Mouse (Mus musculus) olfactory bulb, adult 2 months (tissue): Measurements from ENCODE around the gene Slc25a29.

Experiments
- CTCF ChIP-seq: fragments of 200-500 bp; IDR thresholded peaks from 2 replicates; pipeline ENCODE4 v1.5.1; 2012; ENCODE audit warnings: low read depth, mild to moderate bottlenecking, low read length, moderate library complexity; ENCODE audit not compliant: insufficient read depth
- POLR2A ChIP-seq: fragments of 200-500 bp; IDR thresholded peaks from 2 replicates; pipeline ENCODE4 v1.6.1; 2012; ENCODE audit warnings: mild to moderate bottlenecking, low read depth, low read length, moderate library complexity; ENCODE audit not compliant: insufficient read depth

GRCm38 (mm10) chr12:108873122-108873521 lies 37.4 kb upstream of the Slc25a29 start:
- TF ChIP-seq CTCF (no peak), POLR2A (no peak)
